Mouse (Mus musculus) lung, embryonic 16.5 days (tissue): ENCODE data around the gene Kctd6. TPM values are rescaled to one million over a fixed set of nuclear protein-coding genes. Genes with fewer than 3 reads are reported as not detected.

Source experiments
- polyA plus RNA-seq: library from polyadenylated mRNA; unstranded; fragments of >200 nt; fragmentation: Nextera tagmentation; extraction: Ambion mirVana; gene quantifications from 2 replicates; pipeline ENCODE4 v1.2.1, GENCODE M21; 2015

The Kctd6 gene
- polyA plus RNA-seq, 1 experiment from 2014 or later: 3.2 TPM

Other genes starting within 250 kb of the Kctd6 start
- 0.18 and 0.28 TPM in 2 replicates for gene Dnase1l3, start 219.6 kb upstream of the Kctd6 start, polyA plus RNA-seq
- 12.5 and 14.5 TPM in 2 replicates for gene Abhd6, start 211.2 kb upstream of the Kctd6 start, polyA plus RNA-seq
- gene Rpp14, start 133.8 kb upstream of the Kctd6 start, polyA plus RNA-seq: 44.5 and 47.6 TPM in 2 replicates
- gene Pxk, start 115.9 kb upstream of the Kctd6 start, polyA plus RNA-seq: 41.5 and 42.7 TPM in 2 replicates
- 178 and 188 TPM in 2 replicates for gene Pdhb, start 41.1 kb upstream of the Kctd6 start, polyA plus RNA-seq
- gene Acox2, start 45.2 kb downstream of the Kctd6 start, polyA plus RNA-seq: 1.3 and 4.4 TPM in 2 replicates
- 0.40 and 0.58 TPM in 2 replicates for gene Fam107a, start 103.9 kb downstream of the Kctd6 start, polyA plus RNA-seq
- 2.8 and 4.3 TPM in 2 replicates for gene Oit1, start 164.6 kb downstream of the Kctd6 start, polyA plus RNA-seq